Mouse (Mus musculus) liver, adult 10 weeks (tissue): ENCODE data around the gene Vmn1r229. TPM values are rescaled to one million over a fixed set of nuclear protein-coding genes. Genes with fewer than 3 reads are reported as not detected.

Source experiments
- polyA plus RNA-seq: library from polyadenylated mRNA; stranded (reverse); fragments of 350-450 nt; fragmentation: Illumina TruSeq; extraction: RNeasy Lipid Tissue Mini Kit (QIAGEN cat#74804); gene quantifications from one replicate; pipeline ENCODE4 v1.2.3, GENCODE M21; 2014; ENCODE audit warnings: low read depth, low replicate concordance

Vmn1r229 gene
- not detected for polyA plus RNA-seq

DNA sequence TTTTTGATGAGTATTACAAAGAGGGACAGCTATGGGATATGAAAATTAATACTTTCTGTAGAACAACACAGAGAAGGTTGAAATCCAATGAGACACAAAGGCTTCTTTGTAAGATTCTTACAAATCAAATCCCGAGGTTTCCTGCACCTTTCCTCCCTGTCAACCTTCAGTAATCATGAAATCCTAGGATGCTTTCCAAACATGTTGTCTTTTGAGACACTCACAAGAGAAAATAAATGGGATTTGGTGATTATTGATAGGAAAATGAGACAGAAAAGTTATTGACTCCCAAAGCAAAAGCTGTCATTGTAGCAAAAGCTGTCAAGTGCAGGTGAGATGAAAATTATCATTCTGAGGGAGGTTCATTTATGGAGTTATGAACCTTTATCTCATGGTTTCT lies at the start of gene Vmn1r229:
TSS of gene Vmn1r229 (plus strand) at position 301 of the 400 bp plus-strand sequence.

GRCm38 (mm10) chr17:20786057-20786456 lies 25.3 kb upstream of the Vmn1r229 start, which contains the start of gene Vmn1r228:
Gene Vmn1r228, minus strand, starts transcription at chr17:20786157.

GRCm38 (mm10) chr17:20840144-20840543 lies 28.8 kb downstream of the Vmn1r229 start, which contains the start of gene Vmn1r230:
Gene Vmn1r230, plus strand, starts transcription at chr17:20840444.

Other genes starting within 250 kb of the Vmn1r229 start
- not detected for gene Vmn2r109, start 246.8 kb upstream of the Vmn1r229 start, polyA plus RNA-seq
- not detected for gene Vmn2r110, start 215.1 kb upstream of the Vmn1r229 start, polyA plus RNA-seq
- not detected for gene Fpr-rs3, start 186.7 kb upstream of the Vmn1r229 start, polyA plus RNA-seq
- not detected for gene Vmn1r226, start 128.7 kb upstream of the Vmn1r229 start, polyA plus RNA-seq
- not detected for gene Vmn1r227, start 81.7 kb upstream of the Vmn1r229 start, polyA plus RNA-seq
- not detected for gene Vmn1r228, start 25.4 kb upstream of the Vmn1r229 start, polyA plus RNA-seq
- not detected for gene Vmn1r230, start 28.9 kb downstream of the Vmn1r229 start, polyA plus RNA-seq
- gene Vmn1r231, start 93.5 kb downstream of the Vmn1r229 start, polyA plus RNA-seq, result not detected
- gene Vmn1r232, start 108.2 kb downstream of the Vmn1r229 start, polyA plus RNA-seq, result not detected
- gene Ppp2r1a, start 133.8 kb downstream of the Vmn1r229 start, polyA plus RNA-seq, result 14.5 TPM
- not detected for gene Vmn1r233, start 184.9 kb downstream of the Vmn1r229 start, polyA plus RNA-seq
- gene Zfp160, start 197.3 kb downstream of the Vmn1r229 start, polyA plus RNA-seq, result 16.3 TPM